Mouse (Mus musculus) ES-Bruce4 (cell line): ENCODE data around the gene Bcl11a. TPM values are rescaled to one million over a fixed set of nuclear protein-coding genes. Genes with fewer than 3 reads are reported as not detected.

Experiments
- H3K27ac ChIP-seq: 2 replicates; pipeline ENCODE4 v1.5.1; 2012; ENCODE audit warnings: low read length, inconsistent platforms; ENCODE audit not compliant: insufficient read depth
- H3K27me3 ChIP-seq: 2 replicates; pipeline ENCODE4 v1.6.1; 2012; ENCODE audit warnings: mild to moderate bottlenecking, low read length, inconsistent platforms; ENCODE audit not compliant: control insufficient read depth, poor library complexity, insufficient read depth, severe bottlenecking
- H3K36me3 ChIP-seq: 2 replicates; pipeline ENCODE4 v1.6.1; 2012; ENCODE audit warnings: inconsistent platforms, mild to moderate bottlenecking, low read length, moderate library complexity; ENCODE audit not compliant: control insufficient read depth, poor library complexity, insufficient read depth, severe bottlenecking
- H3K4me1 ChIP-seq: one replicate; pipeline ENCODE4 v1.8.1; 2011; ENCODE audit warnings: low read length; ENCODE audit not compliant: control insufficient read depth, insufficient read depth
- H3K4me3 ChIP-seq: 2 replicates; pipeline ENCODE4 v1.5.1; 2011; ENCODE audit warnings: low read depth, mild to moderate bottlenecking, low read length
- H3K9ac ChIP-seq: 2 replicates; pipeline ENCODE4 v1.6.1; 2012; ENCODE audit warnings: low read depth, mild to moderate bottlenecking, inconsistent platforms; ENCODE audit not compliant: poor library complexity, severe bottlenecking
- H3K9me3 ChIP-seq: replicated peaks from 2 replicates; pipeline ENCODE4 v1.6.1; 2012; ENCODE audit warnings: mild to moderate bottlenecking, low read length, inconsistent platforms; ENCODE audit not compliant: control insufficient read depth, poor library complexity, insufficient read depth, severe bottlenecking
- CTCF ChIP-seq: IDR thresholded peaks from one replicate; pipeline ENCODE4 v1.8.1; 2011; ENCODE audit warnings: low read depth, low read length
- EP300 ChIP-seq: IDR thresholded peaks from 2 replicates; pipeline ENCODE4 v1.6.1; 2011; ENCODE audit warnings: low read depth, low read length; ENCODE audit not compliant: insufficient read depth
- POLR2A ChIP-seq: IDR thresholded peaks from one replicate; pipeline ENCODE4 v1.8.1; 2011; ENCODE audit warnings: low read length; ENCODE audit not compliant: insufficient read depth
- polyA plus RNA-seq: library from polyadenylated mRNA; stranded (reverse); fragments of >200 nt; gene quantifications from 2 replicates; pipeline ENCODE4 v1.2.4, GENCODE M21; 2011; ENCODE audit warnings: low read depth; ENCODE audit not compliant: missing spikeins, insufficient read depth, insufficient read length

Bcl11a gene
- polyA plus RNA-seq, 1 experiment: 0.36 TPM

DNA sequence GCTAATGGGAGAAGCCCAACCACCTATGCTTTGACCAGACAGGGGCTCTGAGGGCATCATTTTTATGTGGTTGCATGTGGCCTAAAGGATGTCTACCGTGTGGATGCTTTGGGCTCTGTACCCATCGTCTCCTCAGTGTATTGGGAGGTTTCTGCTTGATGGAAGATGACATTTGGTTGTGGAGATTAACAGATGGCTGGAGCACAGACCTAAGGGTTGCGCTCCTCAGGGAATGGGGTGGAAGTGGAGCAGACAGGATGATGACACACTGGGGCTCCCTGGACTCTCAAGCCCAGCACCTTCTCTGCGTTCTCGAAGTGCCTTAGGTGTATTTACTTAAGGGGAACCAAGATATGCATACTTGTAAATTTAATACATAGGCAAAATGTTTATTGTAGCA, 56.1 kb downstream of the Bcl11a start:
- TF ChIP-seq EP300 (no peak), CTCF (no peak), POLR2A (no peak)
- H3K4me1 ChIP-seq: no peaks in the 10 kb centered on the region

DNA sequence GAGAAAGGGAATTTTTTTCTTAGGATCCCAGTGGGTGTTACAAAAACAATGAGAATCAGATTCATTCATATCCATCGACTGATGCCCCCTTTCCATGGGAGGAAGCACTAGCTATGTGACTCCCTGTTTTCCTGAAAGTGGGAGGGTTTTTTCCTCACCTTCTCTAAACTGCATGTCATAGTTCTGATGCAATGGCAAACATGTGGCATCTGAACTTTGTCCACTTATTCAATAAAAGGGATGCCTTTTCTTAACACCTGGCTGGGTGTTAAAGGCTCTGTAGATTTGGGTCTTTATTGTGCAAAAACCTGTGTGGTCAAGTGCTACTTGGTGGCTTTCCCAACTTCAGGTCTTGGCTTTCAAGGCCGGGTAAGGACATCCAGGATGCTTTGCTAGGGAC, 57.4 kb downstream of the Bcl11a start:
- Histone ChIP-seq H3K4me3 (no peak overlapping the region), H3K27me3 (no peaks in the 10 kb centered on the region), H3K9me3 (peaks cover 3% of the 10 kb centered on the region; the same call in 1 of the 2 replicates), H3K4me1 (no peaks in the 10 kb centered on the region), H3K27ac (no peak overlapping the region), H3K9ac (no peak overlapping the region), H3K36me3 (no peaks in the 10 kb centered on the region)
- TF ChIP-seq POLR2A (no peak), CTCF (no peak), EP300 (no peak)

More for the DNA sequence above, 56.1 kb downstream of the Bcl11a start:
- Histone ChIP-seq H3K4me3 (no peak overlapping the region), H3K9ac (no peak overlapping the region), H3K9me3 (no peaks in the 10 kb centered on the region), H3K36me3 (no peaks in the 10 kb centered on the region), H3K27ac (no peak overlapping the region), H3K27me3 (no peaks in the 10 kb centered on the region)

DNA sequence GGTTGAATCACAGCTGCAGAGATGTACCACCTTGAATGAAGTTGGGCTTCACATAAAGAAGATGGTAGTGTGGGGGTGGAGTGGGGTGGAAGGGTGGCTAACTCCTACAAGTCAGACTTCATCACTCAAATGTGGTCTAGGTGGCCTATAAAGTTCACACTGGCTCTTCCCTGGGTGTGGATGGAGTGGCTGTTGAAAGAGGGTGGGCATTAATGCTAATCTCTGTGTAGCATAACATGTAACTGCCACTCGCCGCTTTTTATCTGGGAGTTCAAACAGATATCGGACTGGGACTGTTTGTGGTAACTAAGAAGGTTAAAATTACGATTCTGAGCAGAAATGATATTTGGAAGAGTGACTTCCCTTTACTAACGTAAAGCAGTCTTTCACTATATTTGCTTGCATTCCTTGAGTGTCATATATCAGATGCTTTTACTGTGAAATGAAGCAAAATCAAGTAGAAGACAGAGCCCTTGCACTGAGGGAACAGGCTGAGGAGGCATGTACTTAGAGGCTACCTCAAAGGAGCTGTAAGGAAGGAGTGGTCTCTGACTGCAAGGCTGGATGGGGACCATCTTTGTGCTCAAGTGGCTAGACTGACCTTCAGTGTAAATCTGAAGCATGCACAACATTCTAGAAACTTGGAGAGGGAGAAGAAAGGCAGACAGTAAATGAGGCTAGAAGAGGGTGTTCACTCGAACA, 58.4 kb downstream of the Bcl11a start:
- H3K36me3 ChIP-seq: no peaks in the 10 kb centered on the region
- TF ChIP-seq EP300 (no peak), CTCF (no peak), POLR2A (no peak)
- no peak overlapping the region for H3K4me3 ChIP-seq
- H3K27me3 ChIP-seq: no peaks in the 10 kb centered on the region
- H3K27ac ChIP-seq: no peak overlapping the region
- H3K9ac ChIP-seq: no peak overlapping the region
- H3K4me1 ChIP-seq: no peaks in the 10 kb centered on the region
- peaks cover 3% of the 10 kb centered on the region; the same call in 1 of the 2 replicates for H3K9me3 ChIP-seq

DNA sequence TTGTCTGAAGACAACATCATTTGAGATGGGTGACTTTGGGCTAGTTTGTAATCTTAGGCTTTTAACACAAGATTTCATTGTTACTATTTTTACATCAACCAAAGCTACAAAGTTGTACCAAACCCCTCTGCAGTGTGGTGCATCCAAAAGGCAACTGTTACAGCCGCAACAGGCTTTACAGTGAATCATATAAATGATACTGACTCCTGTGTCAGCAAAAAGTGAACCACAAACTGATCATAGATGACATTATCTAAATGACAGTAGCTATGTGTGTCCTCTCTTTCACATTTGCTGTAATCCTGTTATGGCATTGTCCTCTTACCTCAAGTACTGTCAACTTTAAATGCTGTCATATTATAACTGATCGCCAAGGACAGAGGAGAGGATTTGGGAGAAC, 60.0 kb downstream of the Bcl11a start:
- TF ChIP-seq CTCF: no peak
- TF ChIP-seq EP300: no peak
- no peak for TF ChIP-seq POLR2A
- Histone ChIP-seq H3K4me1 (no peaks in the 10 kb centered on the region), H3K4me3 (no peak overlapping the region), H3K9ac (no peak overlapping the region), H3K27me3 (no peaks in the 10 kb centered on the region), H3K27ac (no peak overlapping the region), H3K36me3 (no peaks in the 10 kb centered on the region), H3K9me3 (peaks cover 3% of the 10 kb centered on the region; the same call in 1 of the 2 replicates)

GRCm38 (mm10) chr11:24138600-24139375, 60.9 kb downstream of the Bcl11a start:
- Histone ChIP-seq H3K27me3 (no peaks in the 10 kb centered on the region), H3K4me1 (no peaks in the 10 kb centered on the region), H3K4me3 (no peak overlapping the region), H3K9ac (no peak overlapping the region), H3K9me3 (peaks cover 3% of the 10 kb centered on the region; the same call in 1 of the 2 replicates), H3K36me3 (no peaks in the 10 kb centered on the region), H3K27ac (no peak overlapping the region)
- no peak for TF ChIP-seq EP300
- no peak for TF ChIP-seq POLR2A
- no peak for TF ChIP-seq CTCF

DNA sequence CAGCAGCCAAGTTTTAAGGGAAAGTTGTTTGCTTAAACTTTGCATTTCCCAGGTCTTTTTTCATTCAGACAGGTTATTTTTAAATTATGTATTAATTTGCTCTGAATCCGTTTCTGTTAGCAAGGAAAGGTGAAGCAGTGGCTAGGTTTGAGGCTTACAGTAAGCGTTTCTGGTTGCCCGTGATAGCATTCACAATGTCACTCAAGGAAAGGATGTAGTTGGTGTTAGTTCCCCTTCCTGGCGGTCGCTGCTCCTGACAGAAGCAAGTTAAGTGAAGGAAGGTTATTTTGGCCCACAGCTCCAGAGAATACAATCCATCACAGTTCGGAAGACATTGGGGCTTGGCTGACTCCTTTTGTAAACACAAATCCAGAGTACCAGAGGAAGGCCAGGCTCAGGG, 61.6 kb downstream of the Bcl11a start:
- Histone ChIP-seq H3K9ac (no peak overlapping the region), H3K27me3 (no peaks in the 10 kb centered on the region), H3K36me3 (no peaks in the 10 kb centered on the region), H3K9me3 (peaks cover 3% of the 10 kb centered on the region; the same call in 1 of the 2 replicates), H3K4me1 (no peaks in the 10 kb centered on the region), H3K27ac (no peak overlapping the region), H3K4me3 (no peak overlapping the region)
- TF ChIP-seq CTCF: no peak
- no peak for TF ChIP-seq EP300
- no peak for TF ChIP-seq POLR2A
